Mouse (Mus musculus) spleen, adult 2 months (tissue): ENCODE results near the gene Ube2q2. TPM values are rescaled to one million over a fixed set of nuclear protein-coding genes. Genes with fewer than 3 reads are reported as not detected.

Experiments used
- DNase-seq, 2 experiments: peaks; one replicate each; pipeline versions ENCODE4 v3.0.0 to v3.0.0-alpha.2; 2012 to 2021; ENCODE audit warnings: low spot score in 2 of 2, low read depth in 1 of 2
- H3K27ac ChIP-seq: fragments of 200-500 bp; 2 replicates; pipeline ENCODE4 v1.5.1; 2012; ENCODE audit warnings: low read length, inconsistent platforms; ENCODE audit not compliant: insufficient read depth
- H3K27me3 ChIP-seq: fragments of 200-500 bp; 2 replicates; pipeline ENCODE4 v1.6.1; 2012; ENCODE audit warnings: mild to moderate bottlenecking, moderate library complexity, low read length, inconsistent platforms; ENCODE audit not compliant: control insufficient read depth, insufficient read depth
- H3K36me3 ChIP-seq: fragments of 200-500 bp; 2 replicates; pipeline ENCODE4 v1.6.1; 2012; ENCODE audit warnings: mild to moderate bottlenecking, low read length, inconsistent platforms; ENCODE audit not compliant: control insufficient read depth, insufficient read depth
- H3K4me1 ChIP-seq: fragments of 200-500 bp; 2 replicates; pipeline ENCODE4 v1.6.1; 2011; ENCODE audit warnings: inconsistent platforms; ENCODE audit not compliant: control insufficient read depth, insufficient read depth, insufficient read length
- H3K4me3 ChIP-seq: fragments of 200-500 bp; 2 replicates; pipeline ENCODE4 v1.5.1; 2011; ENCODE audit warnings: mild to moderate bottlenecking, inconsistent platforms; ENCODE audit not compliant: insufficient read depth, insufficient read length; ENCODE audit errors: extremely low read depth
- CTCF ChIP-seq: fragments of 200-500 bp; IDR thresholded peaks from 2 replicates; pipeline ENCODE4 v1.5.1; 2011; ENCODE audit warnings: mild to moderate bottlenecking, inconsistent platforms; ENCODE audit not compliant: insufficient read depth, insufficient read length, insufficient replicate concordance; ENCODE audit errors: extremely low read depth
- POLR2A ChIP-seq: fragments of 200-500 bp; IDR thresholded peaks from 2 replicates; pipeline ENCODE4 v1.6.1; 2011; ENCODE audit warnings: low read depth, low read length, inconsistent platforms
- WGBS: fragments of 180-500 bp; shearing (Covaris S2); methylation state at CpG from one replicate; pipeline ENCODE4 v1.1.7; 2018; 5-methylcytosine and 5-hydroxymethylcytosine counted together
- polyA plus RNA-seq: library from polyadenylated mRNA; depleted of rRNA; stranded (reverse); fragments of >200 nt; gene quantifications from 2 replicates; pipeline ENCODE4 v1.2.3, GENCODE M21; 2012; rRNA removed

The Ube2q2 gene
- polyA plus RNA-seq, 1 experiment, result 8.3 TPM

- Histone ChIP-seq H3K27ac (no peak overlapping the region), H3K36me3 (no peaks in the 10 kb centered on the region), H3K27me3 (no peaks in the 10 kb centered on the region), H3K4me1 (no peaks in the 10 kb centered on the region), H3K4me3 (no peak overlapping the region)
- TF ChIP-seq CTCF (no peak), POLR2A (no peak)
- no peak for DNase-seq
- WGBS, result 66% methylated on average over 4 of the region's 4 CpGs
Observed at GRCm38 (mm10) chr9:55255604-55256003, 107.0 kb downstream of the Ube2q2 start.

GRCm38 (mm10) chr9:55257105-55257504 lies 108.5 kb downstream of the Ube2q2 start:
- H3K27ac ChIP-seq, result no peak overlapping the region
- no peak overlapping the region for H3K4me3 ChIP-seq
- no peaks in the 10 kb centered on the region for H3K36me3 ChIP-seq
- no peaks in the 10 kb centered on the region for H3K4me1 ChIP-seq
- no peak for TF ChIP-seq CTCF
- TF ChIP-seq POLR2A, result no peak
- DNase-seq, result no peak
- no peaks in the 10 kb centered on the region for H3K27me3 ChIP-seq
- WGBS, result 80% methylated on average over 2 of the region's 2 CpGs

Other genes with a start within 250 kb of the Ube2q2 start
- 0.25 and 0.34 TPM in 2 replicates for gene Hykk, start 231.6 kb upstream of the Ube2q2 start, polyA plus RNA-seq
- 21.8 and 24.6 TPM in 2 replicates for gene Psma4, start 198.1 kb upstream of the Ube2q2 start, polyA plus RNA-seq
- 0.16 TPM in 1 of 2 replicates, not detected in the other for gene AY074887, start 197.9 kb upstream of the Ube2q2 start, polyA plus RNA-seq
- not detected in 2 replicates for gene Chrna5, start 168.0 kb upstream of the Ube2q2 start, polyA plus RNA-seq
- gene Chrna3, start 122.3 kb upstream of the Ube2q2 start, polyA plus RNA-seq, result not detected in 2 replicates
- gene Chrnb4, start 100.1 kb upstream of the Ube2q2 start, polyA plus RNA-seq, result 0.40 and 0.76 TPM in 2 replicates
- 8.9 and 9.5 TPM in 2 replicates for gene Fbxo22, start 60.1 kb downstream of the Ube2q2 start, polyA plus RNA-seq
- gene Nrg4, start 178.0 kb downstream of the Ube2q2 start, polyA plus RNA-seq, result 0.28 and 0.46 TPM in 2 replicates
- gene Tmem266, start 178.1 kb downstream of the Ube2q2 start, polyA plus RNA-seq, result 0.08 and 0.19 TPM in 2 replicates